Mouse (Mus musculus): ENCODE data around the gene Ubac1. TPM values are rescaled to one million over a fixed set of nuclear protein-coding genes. Genes with fewer than 3 reads are reported as not detected.

Gene Ubac1
- polyA plus RNA-seq, 1 experiment from 2014 or later, result 85.3 TPM

DNA sequence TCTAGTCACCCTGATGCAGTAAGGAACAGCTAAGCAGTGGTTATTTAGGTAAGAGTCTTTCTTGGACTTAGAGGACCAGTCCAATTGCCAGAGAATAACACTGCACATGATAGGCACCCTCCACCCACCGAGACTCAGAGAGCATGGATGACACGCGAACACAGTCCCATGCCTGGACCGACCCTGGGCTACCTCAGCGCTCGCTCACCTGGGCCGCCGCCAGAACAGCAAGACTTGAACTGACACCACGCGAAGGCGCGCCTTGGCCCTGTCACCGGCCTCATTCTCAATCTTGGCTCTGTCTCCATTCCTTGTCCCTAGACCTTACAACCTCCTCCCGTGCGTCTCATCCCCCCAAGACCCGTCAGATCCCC, 39.5 kb downstream of the Ubac1 start:
- Histone ChIP-seq H3K27ac (peak overlapping the region; percentile 96), H3K27me3 (ENCODE audit: poor library complexity, severe bottlenecking) (peaks cover 13% of the 10 kb centered on the region), H3K4me3 (peak overlapping the region; percentile 74), H3K4me1 (peaks cover 40% of the 10 kb centered on the region), H3K9me3 (no peaks in the 10 kb centered on the region), H3K36me3 (replicated peaks) (peaks cover 35% of the 10 kb centered on the region)
- peak; percentile 25 for DNase-seq (ENCODE audit: extremely low spot score, low spot score)
- WGBS, result under 1% methylated on average over 16 of the region's 16 CpGs

DNA sequence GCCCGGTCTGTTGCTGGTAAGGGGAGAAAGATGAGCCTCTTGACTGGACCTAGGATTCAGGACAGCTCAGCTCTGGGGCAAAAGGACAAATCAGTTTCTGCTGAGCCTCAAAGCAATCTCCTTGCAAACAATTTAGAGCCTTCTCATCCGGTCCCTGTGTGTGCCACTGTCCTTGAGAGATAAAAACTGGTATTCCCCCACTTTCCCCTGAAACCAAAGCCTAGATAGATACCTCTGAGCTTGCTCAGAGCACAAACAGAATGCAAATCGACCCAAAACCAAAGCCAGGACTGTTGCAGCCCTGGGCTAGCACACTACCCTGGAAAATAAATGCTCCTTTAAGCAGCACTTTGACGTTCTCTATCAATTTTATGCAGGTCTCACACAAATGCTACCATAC, 42.5 kb downstream of the Ubac1 start:
- no peak for DNase-seq (ENCODE audit: extremely low spot score, low spot score)
- Histone ChIP-seq H3K4me1 (peaks cover 37% of the 10 kb centered on the region), H3K9me3 (no peaks in the 10 kb centered on the region), H3K36me3 (replicated peaks) (peaks cover 56% of the 10 kb centered on the region), H3K4me3 (no peak overlapping the region), H3K27ac (no peak overlapping the region), H3K27me3 (ENCODE audit: poor library complexity, severe bottlenecking) (no peaks in the 10 kb centered on the region)
- 92% methylated on average over 4 of the region's 4 CpGs for WGBS

- H3K4me3 ChIP-seq, result no peak overlapping the region
- no peak overlapping the region for H3K27ac ChIP-seq
- H3K27me3 ChIP-seq (ENCODE audit: poor library complexity, severe bottlenecking), result no peaks in the 10 kb centered on the region
- peaks cover 34% of the 10 kb centered on the region for H3K4me1 ChIP-seq
- H3K36me3 ChIP-seq (replicated peaks), result peaks cover 69% of the 10 kb centered on the region
- no peaks in the 10 kb centered on the region for H3K9me3 ChIP-seq
- 91% methylated on average over 7 of the region's 7 CpGs for WGBS
- no peak for DNase-seq (ENCODE audit: extremely low spot score, low spot score)
These were observed 43.8 kb downstream of the Ubac1 start for GRCm38 (mm10) chr2:25977587-25978239.

DNA sequence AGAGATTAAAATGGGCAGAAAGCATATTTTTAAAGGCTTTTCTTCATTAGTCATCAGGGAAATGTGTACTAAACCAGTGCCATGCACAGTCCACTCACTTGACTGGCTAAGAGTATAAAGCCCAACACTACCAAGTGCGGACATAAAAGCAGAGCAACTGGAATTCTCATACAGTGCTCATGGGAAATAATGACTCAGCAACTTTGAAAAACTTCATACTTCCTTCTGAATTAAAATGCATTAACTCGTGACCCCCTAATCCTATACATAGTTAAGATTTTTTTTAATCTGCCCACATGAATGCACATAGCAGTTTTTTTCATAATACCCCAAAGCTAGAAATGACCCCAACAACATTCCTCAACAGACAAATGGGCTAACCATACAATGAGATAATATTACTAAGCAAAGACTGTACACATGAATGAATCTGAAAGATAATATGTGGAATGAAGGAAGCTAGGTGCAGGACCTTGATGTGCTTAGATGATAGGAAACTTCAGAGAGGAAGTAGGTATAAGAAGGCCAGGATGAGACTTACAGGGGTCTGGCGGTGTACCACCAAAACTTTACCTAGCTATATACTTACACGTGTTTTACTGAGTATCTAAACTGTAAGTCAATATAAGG, 46.3 kb downstream of the Ubac1 start:
- no peak overlapping the region for H3K4me3 ChIP-seq
- H3K27me3 ChIP-seq (ENCODE audit: poor library complexity, severe bottlenecking), result no peaks in the 10 kb centered on the region
- H3K36me3 ChIP-seq (replicated peaks), result peaks cover 85% of the 10 kb centered on the region
- no peak for DNase-seq (ENCODE audit: extremely low spot score, low spot score)
- WGBS, result 92% methylated on average over 4 of the region's 4 CpGs
- H3K27ac ChIP-seq, result no peak overlapping the region
- peaks cover 14% of the 10 kb centered on the region for H3K4me1 ChIP-seq
- H3K9me3 ChIP-seq, result no peaks in the 10 kb centered on the region

DNA sequence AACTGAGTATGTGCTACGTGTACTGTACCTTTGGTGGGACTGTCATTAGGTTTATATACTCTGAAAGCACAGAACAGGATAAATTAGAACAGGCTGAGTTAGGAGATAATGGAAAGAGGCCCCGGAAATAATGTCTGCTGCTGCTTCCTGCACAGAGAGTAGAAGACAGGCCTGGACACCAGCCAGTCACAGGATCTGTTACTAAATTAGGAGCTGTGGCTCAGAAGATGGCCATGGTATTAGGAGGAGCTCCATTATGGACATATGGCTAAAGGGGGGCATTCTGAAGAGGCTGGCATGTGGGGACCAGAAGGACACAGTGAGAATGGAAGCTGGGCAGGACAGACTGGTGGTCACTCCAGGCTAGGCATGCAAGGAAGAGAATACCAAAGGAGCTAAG, 51.1 kb downstream of the Ubac1 start:
- Histone ChIP-seq H3K27ac (no peak overlapping the region), H3K36me3 (replicated peaks) (peaks cover 88% of the 10 kb centered on the region), H3K27me3 (ENCODE audit: poor library complexity, severe bottlenecking) (no peaks in the 10 kb centered on the region), H3K9me3 (no peaks in the 10 kb centered on the region), H3K4me3 (no peak overlapping the region), H3K4me1 (peaks cover 13% of the 10 kb centered on the region; the same call in 1 of the 2 replicates)
- 87% methylated on average over 2 of the region's 2 CpGs for WGBS
- no peak for DNase-seq (ENCODE audit: extremely low spot score, low spot score)

DNA sequence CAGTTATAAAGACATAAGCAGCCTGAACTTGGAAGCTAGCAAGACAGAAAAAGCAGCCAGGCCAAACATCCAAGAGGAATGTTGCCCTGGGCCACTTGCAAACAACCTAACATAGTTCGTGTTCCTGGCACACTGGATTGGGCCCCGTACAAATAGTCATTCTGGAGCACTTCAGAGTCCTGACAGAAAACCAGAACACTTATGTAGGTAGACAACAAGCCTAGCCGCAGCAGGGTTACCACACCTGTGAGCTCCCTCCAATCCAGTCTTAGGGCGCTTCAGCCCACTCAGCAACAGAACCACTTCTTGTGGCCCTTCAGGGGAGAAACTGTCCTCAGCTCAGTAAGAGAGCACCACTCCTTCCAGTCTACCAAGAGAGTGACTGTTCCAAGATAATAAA, 52.2 kb downstream of the Ubac1 start:
- 92% methylated on average over 4 of the region's 4 CpGs for WGBS
- H3K4me1 ChIP-seq, result peaks cover 13% of the 10 kb centered on the region; the same call in 1 of the 2 replicates
- H3K9me3 ChIP-seq, result no peaks in the 10 kb centered on the region
- no peaks in the 10 kb centered on the region for H3K27me3 ChIP-seq (ENCODE audit: poor library complexity, severe bottlenecking)
- peaks cover 92% of the 10 kb centered on the region for H3K36me3 ChIP-seq (replicated peaks)
- no peak overlapping the region for H3K27ac ChIP-seq
- no peak for DNase-seq (ENCODE audit: extremely low spot score, low spot score)
- H3K4me3 ChIP-seq, result no peak overlapping the region

DNA sequence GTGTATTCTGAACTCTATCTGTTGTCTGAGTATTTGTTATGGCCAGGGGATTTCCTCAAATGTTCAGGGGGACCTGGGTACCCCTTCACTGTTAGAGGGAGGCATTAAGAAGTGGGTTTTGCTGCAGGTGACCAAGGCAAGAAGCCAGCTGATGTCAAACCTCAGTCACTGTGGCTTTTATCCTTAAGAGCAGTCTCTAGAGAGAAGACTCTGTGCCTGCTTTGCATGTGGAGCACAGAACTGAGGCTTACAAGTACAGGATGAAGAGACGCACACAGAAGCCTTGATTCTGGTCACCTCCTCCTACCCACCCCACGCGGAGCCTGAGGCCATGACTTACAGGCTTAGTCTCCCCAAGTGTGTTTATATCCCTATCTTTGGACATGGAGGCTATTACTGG, 72.3 kb downstream of the Ubac1 start:
- Histone ChIP-seq H3K36me3 (replicated peaks) (peaks cover 91% of the 10 kb centered on the region), H3K27me3 (ENCODE audit: poor library complexity, severe bottlenecking) (no peaks in the 10 kb centered on the region), H3K9me3 (no peaks in the 10 kb centered on the region), H3K4me1 (no peaks in the 10 kb centered on the region), H3K4me3 (no peak overlapping the region), H3K27ac (no peak overlapping the region)
- DNase-seq (ENCODE audit: extremely low spot score, low spot score), result no peak
- WGBS, result 94% methylated on average over 3 of the region's 3 CpGs

Other genes starting within 250 kb of the Ubac1 start
- gene Lcn11, start 244.7 kb downstream of the Ubac1 start, polyA plus RNA-seq (2016; fragmentation: Nextera tagmentation; extraction: Ambion mirVana), result not detected in 2 replicates
- gene Gm13539, start 239.5 kb downstream of the Ubac1 start, polyA plus RNA-seq (2016; fragmentation: Nextera tagmentation; extraction: Ambion mirVana), result not detected in 2 replicates
- not detected in 2 replicates for gene Glt6d1, start 205.9 kb downstream of the Ubac1 start, polyA plus RNA-seq (2016; fragmentation: Nextera tagmentation; extraction: Ambion mirVana)
- gene Lcn9, start 198.6 kb downstream of the Ubac1 start, polyA plus RNA-seq (2016; fragmentation: Nextera tagmentation; extraction: Ambion mirVana), result not detected in 2 replicates
- not detected in 2 replicates for gene Sohlh1, start 174.5 kb downstream of the Ubac1 start, polyA plus RNA-seq (2016; fragmentation: Nextera tagmentation; extraction: Ambion mirVana)
- gene Kcnt1, start 158.0 kb downstream of the Ubac1 start, polyA plus RNA-seq (2016; fragmentation: Nextera tagmentation; extraction: Ambion mirVana), result 0.40 and 1.4 TPM in 2 replicates
- 24.5 and 28.9 TPM in 2 replicates for gene Camsap1, start 38.5 kb downstream of the Ubac1 start, polyA plus RNA-seq (2016; fragmentation: Nextera tagmentation; extraction: Ambion mirVana)
- gene Nacc2, start 101.5 kb upstream of the Ubac1 start, polyA plus RNA-seq (2016; fragmentation: Nextera tagmentation; extraction: Ambion mirVana), result 4.9 and 5.8 TPM in 2 replicates
- gene Lhx3, start 186.5 kb upstream of the Ubac1 start, polyA plus RNA-seq (2016; fragmentation: Nextera tagmentation; extraction: Ambion mirVana), result 0.22 and 0.29 TPM in 2 replicates
- 19.8 and 21.1 TPM in 2 replicates for gene Qsox2, start 215.8 kb upstream of the Ubac1 start, polyA plus RNA-seq (2016; fragmentation: Nextera tagmentation; extraction: Ambion mirVana)

Data from forebrain, embryonic 10.5 days (tissue).